Mouse (Mus musculus): ENCODE measurements around the gene Txlng.
A peak's percentile ranks its signal among the peaks of the same experiment; 100 is the strongest.
"Not testable (repeated sequence)": the region's sequence is repeated elsewhere in the genome, so short reads cannot be mapped to it uniquely, and the experiment has no call there.

Txlng gene

GRCm38 (mm10) chrX:162829203-162829708 lies at the start of gene Txlng:
Gene Txlng, minus strand, starts transcription at chrX:162829454.
- DNase-seq (ENCODE audit: low spot score) = peak; percentile 68

- DNase-seq (ENCODE audit: low spot score) = no peak
These were observed 49.0 kb upstream of the Txlng start for GRCm38 (mm10) chrX:162878236-162878635.

GRCm38 (mm10) chrX:162873761-162874160 lies 44.5 kb upstream of the Txlng start:
- DNase-seq (ENCODE audit: low spot score) = no peak

GRCm38 (mm10) chrX:162871734-162872517 lies 42.7 kb upstream of the Txlng start:
- DNase-seq (ENCODE audit: low spot score) = no peak

GRCm38 (mm10) chrX:162868294-162868965 lies 39.2 kb upstream of the Txlng start:
- DNase-seq (ENCODE audit: low spot score) = no peak

GRCm38 (mm10) chrX:162848682-162849081 lies 19.4 kb upstream of the Txlng start:
- no peak for DNase-seq (ENCODE audit: low spot score)

GRCm38 (mm10) chrX:162845531-162845930 lies 16.3 kb upstream of the Txlng start:
- no peak for DNase-seq (ENCODE audit: low spot score)

- no peak for DNase-seq (ENCODE audit: low spot score)
These were observed 15.3 kb upstream of the Txlng start for GRCm38 (mm10) chrX:162844447-162845100.

- DNase-seq (ENCODE audit: low spot score) = no peak
These were observed 2.8 kb upstream of the Txlng start for GRCm38 (mm10) chrX:162832101-162832500.

- no peak for DNase-seq (ENCODE audit: low spot score)
These were observed 2.3 kb upstream of the Txlng start for GRCm38 (mm10) chrX:162831542-162831941.

- no peak for DNase-seq (ENCODE audit: low spot score)
These were observed 1.8 kb upstream of the Txlng start for GRCm38 (mm10) chrX:162831036-162831435.

- not testable (repeated sequence) for DNase-seq (ENCODE audit: low spot score)
These were observed 1.1 kb upstream of the Txlng start for GRCm38 (mm10) chrX:162830313-162830712.

- no peak for DNase-seq (ENCODE audit: low spot score)
These were observed 487 bp upstream of the Txlng start for GRCm38 (mm10) chrX:162829741-162830140.

- no peak for DNase-seq (ENCODE audit: low spot score)
These were observed 471 bp downstream of the Txlng start for GRCm38 (mm10) chrX:162828783-162829182.

- DNase-seq (ENCODE audit: low spot score) = no peak
These were observed 1.2 kb downstream of the Txlng start for GRCm38 (mm10) chrX:162828016-162828415.

GRCm38 (mm10) chrX:162800371-162800770 lies 28.9 kb downstream of the Txlng start:
- DNase-seq (ENCODE audit: low spot score) = no peak

- not testable (repeated sequence) for DNase-seq (ENCODE audit: low spot score)
These were observed 37.9 kb downstream of the Txlng start for GRCm38 (mm10) chrX:162791392-162791791.

GRCm38 (mm10) chrX:162788372-162788771 lies 40.9 kb downstream of the Txlng start:
- no peak for DNase-seq (ENCODE audit: low spot score)

GRCm38 (mm10) chrX:162770726-162771125 lies 58.5 kb downstream of the Txlng start:
- no peak for DNase-seq (ENCODE audit: low spot score)

GRCm38 (mm10) chrX:162761716-162762395 lies 67.4 kb downstream of the Txlng start:
- DNase-seq (ENCODE audit: low spot score) = no peak

- peak; percentile 8 for DNase-seq (ENCODE audit: low spot score)
These were observed 68.2 kb downstream of the Txlng start for GRCm38 (mm10) chrX:162760958-162761515.
